Mouse (Mus musculus) CH12.LX (cell line): Measurements from ENCODE around the gene Rnf144b.

ENCODE experiments used
- CHD2 ChIP-seq: IDR thresholded peaks from 2 replicates; pipeline ENCODE4 v1.6.1; 2011; ENCODE audit warnings: low read length, improper control_type of control experiment
- EP300 ChIP-seq: IDR thresholded peaks from 2 replicates; pipeline ENCODE4 v1.6.1; 2011; ENCODE audit warnings: low read length, improper control_type of control experiment
- ZNF384 ChIP-seq: IDR thresholded peaks from 2 replicates; pipeline ENCODE4 v1.6.1; 2012; ENCODE audit warnings: low read depth, low read length, improper control_type of control experiment, inconsistent platforms

GRCm38 (mm10) chr13:47164732-47165131 is 42.3 kb downstream of the Rnf144b start:
- TF ChIP-seq EP300, result no peak
- no peak for TF ChIP-seq CHD2
- TF ChIP-seq ZNF384, result no peak
